Mouse (Mus musculus): ENCODE data around the gene Lrrc66.

Lrrc66 gene

DNA sequence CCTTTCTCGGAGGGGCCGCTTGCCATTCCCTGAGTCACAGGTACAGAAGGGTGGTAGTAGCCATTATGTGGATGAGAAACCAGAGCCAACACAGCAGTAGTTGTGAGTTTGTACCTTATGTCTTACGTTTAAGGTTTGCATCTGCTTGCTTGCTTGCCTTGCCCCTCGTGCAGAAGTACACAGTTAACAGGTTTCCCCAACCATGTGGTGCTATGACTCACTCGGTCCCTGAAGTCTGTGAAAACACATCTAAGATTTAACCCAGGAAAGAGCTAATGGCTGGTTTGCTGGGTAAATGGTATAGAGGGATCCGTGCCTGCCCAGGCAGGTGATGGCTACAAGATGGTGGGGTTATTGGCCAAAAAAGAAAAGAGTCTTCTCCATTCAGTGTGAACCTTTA, 73.6 kb downstream of the Lrrc66 start:
- DNase-seq (ENCODE audit: low spot score), result no peak

DNA sequence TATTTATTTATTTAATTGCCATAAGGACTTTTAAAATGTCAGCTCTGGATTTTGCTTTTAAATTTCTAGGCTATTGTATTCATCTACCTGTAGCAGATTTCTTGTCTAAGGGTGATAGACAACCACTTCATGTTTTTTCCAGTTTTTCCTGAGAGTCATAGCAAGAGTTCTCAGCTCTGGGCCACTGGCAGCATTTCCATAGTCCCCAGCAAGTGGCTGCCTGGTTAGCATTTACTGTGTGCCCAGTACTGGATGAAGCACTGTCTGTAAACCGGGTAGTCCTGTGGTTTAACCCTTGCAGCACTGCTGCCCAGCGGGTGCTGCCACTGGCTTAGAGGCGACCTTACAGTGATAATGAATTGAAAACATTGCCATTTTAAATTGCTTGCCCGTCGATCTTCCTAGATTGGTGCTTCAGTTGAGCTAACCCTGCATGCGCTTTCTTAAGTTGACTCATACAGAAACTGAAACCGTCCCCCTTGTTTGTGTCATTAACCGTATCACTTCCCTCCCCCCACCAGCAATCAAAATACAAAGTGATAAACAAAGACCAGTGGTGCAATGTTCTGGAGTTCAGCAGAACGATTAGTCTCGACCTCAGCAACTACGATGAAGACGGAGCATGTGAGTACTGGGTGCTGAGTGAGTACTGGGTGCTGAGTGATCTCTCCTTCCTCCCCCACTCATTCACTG, 75.4 kb downstream of the Lrrc66 start:
- DNase-seq (ENCODE audit: low spot score), result no peak
